Mouse (Mus musculus): ENCODE measurements around the gene Lama1.

GRCm38 (mm10) chr17:67712929-67713328 is 15.9 kb downstream of the Lama1 start:
- TF ChIP-seq POLR2A (IDR thresholded peaks at IDR 0.05; ENCODE audit: insufficient read depth, low read length) (no peak), EP300 (IDR thresholded peaks at IDR 0.05; ENCODE audit: insufficient read depth, low read depth, low read length) (no peak)
